In the genomic region with DNA sequence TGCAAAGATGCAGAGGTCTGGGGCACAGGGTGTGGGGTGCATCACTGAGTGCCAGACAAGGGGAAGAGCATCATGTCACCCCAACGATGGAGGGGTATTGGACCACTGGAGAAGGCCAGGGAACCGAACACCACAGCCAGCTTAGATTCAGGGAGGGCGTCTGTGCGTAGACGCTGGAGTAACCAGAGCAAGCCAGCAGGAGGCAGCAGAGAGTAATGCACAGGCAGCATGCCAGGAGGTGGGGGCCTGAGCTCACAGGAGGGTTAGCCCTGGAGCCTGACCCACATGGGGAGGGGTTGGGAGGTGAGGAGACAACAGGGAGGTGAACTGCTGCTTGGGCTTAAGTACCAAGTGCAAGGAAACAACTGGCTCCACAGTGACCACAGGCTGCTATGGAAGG, we compare ENCODE assay signal across 7 mouse cellular contexts. TPM values are rescaled to one million over a fixed set of nuclear protein-coding genes. Genes with fewer than 3 reads are reported as not detected.
A peak's percentile ranks its signal among the peaks of the same experiment; 100 is the strongest.
DNase-seq lines count a peak whose midpoint lies in the region; ATAC-seq and TF ChIP-seq lines count a peak whose summit lies in the region.

No protein-coding gene starts in this region.

- peak; percentile 84 for ATAC-seq in inflammation-experienced regulatory T-cells, adult 6 months
- peak; percentile 67 for ATAC-seq in limb, embryonic 12.5 days (ENCODE audit: insufficient number of reproducible peaks, insufficient read depth, low FRiP score, low TSS enrichment, low read depth)
- ATAC-seq in midbrain, embryonic 14.5 days (ENCODE audit: low FRiP score, low TSS enrichment), result peak; percentile 50; the same call in 1 of the 2 replicates

- peaks cover 29% of the 10 kb centered on the region for H3K4me1 ChIP-seq in limb, embryonic 12.5 days (replicated peaks)
- H3K4me1 ChIP-seq in midbrain, embryonic 14.5 days (ENCODE audit: control insufficient read depth, insufficient read depth, low read length), result peaks cover 13% of the 10 kb centered on the region; the same call in 1 of the 2 replicates
- H3K4me1 ChIP-seq in spleen, adult 2 months (ENCODE audit: control insufficient read depth, insufficient read depth, insufficient read length), result no peaks in the 10 kb centered on the region; the same call in 1 of the 2 replicates

- no peak overlapping the region for H3K27ac ChIP-seq in limb, embryonic 12.5 days
- peak overlapping the region; percentile 21; the same call in 1 of the 2 replicates for H3K27ac ChIP-seq in midbrain, embryonic 14.5 days (replicated peaks; ENCODE audit: low read depth, low read length)
- peak overlapping the region; percentile 39; the same call in 1 of the 2 replicates for H3K27ac ChIP-seq in spleen, adult 2 months (ENCODE audit: insufficient read depth, low read length)

- H3K4me3 ChIP-seq in limb, embryonic 12.5 days (replicated peaks), result no peak overlapping the region
- no peak overlapping the region for H3K4me3 ChIP-seq in midbrain, embryonic 14.5 days (replicated peaks; ENCODE audit: low read depth, low read length)
- no peak overlapping the region for H3K4me3 ChIP-seq in spleen, adult 2 months (ENCODE audit: extremely low read depth, insufficient read depth, insufficient read length)

- H3K4me2 ChIP-seq in limb, embryonic 12.5 days, result no peak overlapping the region
- H3K4me2 ChIP-seq in midbrain, embryonic 14.5 days (ENCODE audit: low read length), result no peak overlapping the region

- no peak overlapping the region for H3K9ac ChIP-seq in limb, embryonic 12.5 days (replicated peaks)
- 0 out of 2 replicates have a peak overlapping the region, but pooled peaks have one; percentile 26 for H3K9ac ChIP-seq in midbrain, embryonic 14.5 days (replicated peaks; ENCODE audit: low read length)

- no peak for TF ChIP-seq POLR2A in spleen, adult 2 months (IDR thresholded peaks at IDR 0.05; ENCODE audit: low read depth, low read length)

- 18% methylated on average over 5 of the region's 5 CpGs for WGBS in limb, embryonic 12.5 days
- WGBS in midbrain, embryonic 14.5 days, result 10% methylated on average over 5 of the region's 5 CpGs
- 33% methylated on average over 5 of the region's 5 CpGs for WGBS in spleen, adult 2 months

- DNase-seq in adrenal gland, adult (ENCODE audit: inconsistent age in 2 of 2, low spot score in 1 of 2), result peak; percentile 53 to 85
- DNase-seq in cerebellum, postnatal 4 days (ENCODE audit: low spot score in 2 of 2), result peak; percentile 69 to 83
- peak; percentile 83 for DNase-seq in gastrocnemius, postnatal 10 days
- peak; percentile 87 for DNase-seq in midbrain, embryonic 14.5 days
- peak; percentile 43 to 77 for DNase-seq in spleen, adult 2 months (ENCODE audit: low read depth in 1 of 2, low spot score in 2 of 2)

- peaks cover 29% of the 10 kb centered on the region for H3K27me3 ChIP-seq in limb, embryonic 12.5 days
- no peaks in the 10 kb centered on the region for H3K27me3 ChIP-seq in midbrain, embryonic 14.5 days (ENCODE audit: control insufficient read depth, insufficient read depth, low read length)
- H3K27me3 ChIP-seq in spleen, adult 2 months (ENCODE audit: control insufficient read depth, insufficient read depth, low read length), result no peaks in the 10 kb centered on the region

- no peaks in the 10 kb centered on the region for H3K9me3 ChIP-seq in limb, embryonic 12.5 days
- H3K9me3 ChIP-seq in midbrain, embryonic 14.5 days (ENCODE audit: control insufficient read depth, low read length), result no peaks in the 10 kb centered on the region

- H3K36me3 ChIP-seq in limb, embryonic 12.5 days, result no peaks in the 10 kb centered on the region
- peaks cover 8% of the 10 kb centered on the region; the same call in 1 of the 2 replicates for H3K36me3 ChIP-seq in midbrain, embryonic 14.5 days (ENCODE audit: control insufficient read depth, insufficient read depth, low read length)
- peaks cover 14% of the 10 kb centered on the region for H3K36me3 ChIP-seq in spleen, adult 2 months (ENCODE audit: control insufficient read depth, insufficient read depth, low read length)

- peak; percentile 98 for TF ChIP-seq CTCF in spleen, adult 2 months (IDR thresholded peaks at IDR 0.05; ENCODE audit: extremely low read depth, insufficient read depth, insufficient read length, insufficient replicate concordance)

RNA-seq across cellular contexts. Expression of gene Gpr68, which starts 50.0 kb away (rescaled TPM):
- under 1 TPM; 0.09 to 0.63 TPM for total RNA-seq in gastrocnemius, postnatal 10 days (2021)
- polyA plus RNA-seq in inflammation-experienced regulatory T-cells, adult 6 months (2017; shearing (Covaris generic)), result 10 to 100 TPM; 67.5 to 92.0 (median 70.5) TPM
- 0.13 and 0.17 TPM in 2 replicates for polyA plus RNA-seq in limb, embryonic 12.5 days (2016; fragmentation: Nextera tagmentation; extraction: Ambion mirVana)
- 2.1 and 2.8 TPM in 2 replicates for polyA plus RNA-seq in midbrain, embryonic 14.5 days (2014; fragmentation: Nextera tagmentation; extraction: Ambion mirVana)
- 14.0 and 18.2 TPM in 2 replicates for polyA plus RNA-seq in spleen, adult 2 months (2012; rRNA removed)
